Mouse (Mus musculus): ENCODE measurements around the gene Itga11. TPM values are rescaled to one million over a fixed set of nuclear protein-coding genes. Genes with fewer than 3 reads are reported as not detected.
A peak's percentile ranks its signal among the peaks of the same experiment; 100 is the strongest.
"Not testable (repeated sequence)": the region's sequence is repeated elsewhere in the genome, so short reads cannot be mapped to it uniquely, and the experiment has no call there.

Itga11 gene
- total RNA-seq, 2 experiments from 2014 or later, result 5.4 to 9.0 TPM

- no peak for DNase-seq
Observed at GRCm38 (mm10) chr9:62765346-62765745, 87.7 kb downstream of the Itga11 start.

DNA sequence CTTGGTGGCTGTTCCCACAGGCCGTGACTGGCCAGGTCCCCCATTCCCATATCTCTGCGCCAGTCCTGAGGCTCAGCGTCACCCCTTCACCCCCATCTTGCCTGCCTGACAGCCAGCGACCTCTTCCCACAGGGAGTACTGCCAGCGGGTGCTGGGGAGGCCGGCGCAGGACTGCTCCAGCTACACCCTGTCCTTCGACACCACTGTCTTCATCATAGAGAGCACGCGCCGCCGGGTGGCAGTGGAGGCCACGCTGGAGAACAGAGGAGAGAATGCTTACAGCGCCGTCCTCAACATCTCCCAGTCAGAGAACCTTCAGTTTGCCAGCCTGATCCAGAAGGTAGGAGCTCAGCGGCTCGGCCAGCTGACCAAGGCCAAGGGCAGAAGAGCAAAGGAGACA is 89.8 kb downstream of the Itga11 start:
- DNase-seq, result no peak

DNA sequence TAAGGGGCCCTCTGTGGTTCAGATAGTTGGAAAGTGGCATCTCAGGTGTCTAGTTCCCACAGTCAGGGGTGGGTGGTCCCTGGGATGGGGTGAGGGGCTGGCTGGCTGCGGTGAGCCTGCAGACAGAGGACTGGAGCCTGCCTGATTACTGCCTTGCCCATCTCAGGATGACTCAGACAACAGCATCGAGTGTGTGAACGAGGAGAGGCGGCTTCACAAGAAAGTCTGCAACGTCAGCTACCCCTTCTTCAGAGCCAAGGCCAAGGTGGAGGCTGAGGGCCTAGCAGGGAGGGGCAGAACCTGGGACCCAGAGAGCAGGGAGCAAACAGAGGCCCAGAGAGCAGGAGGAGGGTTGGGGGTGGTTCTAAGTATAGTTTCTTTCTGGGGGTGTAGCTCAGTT is 90.7 kb downstream of the Itga11 start:
- no peak for DNase-seq

GRCm38 (mm10) chr9:62772746-62773145 is 95.1 kb downstream of the Itga11 start:
- DNase-seq, result no peak

- no peak for DNase-seq
Observed at GRCm38 (mm10) chr9:62775464-62775863, 97.8 kb downstream of the Itga11 start.

GRCm38 (mm10) chr9:62777461-62777860 is 99.8 kb downstream of the Itga11 start:
- DNase-seq, result peak; percentile 41

GRCm38 (mm10) chr9:62778721-62779120 is 101.1 kb downstream of the Itga11 start:
- no peak for DNase-seq

- DNase-seq, result no peak
Observed at GRCm38 (mm10) chr9:62781965-62782364, 104.3 kb downstream of the Itga11 start.

- DNase-seq, result peak; percentile 45
Observed at GRCm38 (mm10) chr9:62782976-62783781, 105.6 kb downstream of the Itga11 start.

GRCm38 (mm10) chr9:62784233-62784632 is 106.6 kb downstream of the Itga11 start:
- no peak for DNase-seq

DNA sequence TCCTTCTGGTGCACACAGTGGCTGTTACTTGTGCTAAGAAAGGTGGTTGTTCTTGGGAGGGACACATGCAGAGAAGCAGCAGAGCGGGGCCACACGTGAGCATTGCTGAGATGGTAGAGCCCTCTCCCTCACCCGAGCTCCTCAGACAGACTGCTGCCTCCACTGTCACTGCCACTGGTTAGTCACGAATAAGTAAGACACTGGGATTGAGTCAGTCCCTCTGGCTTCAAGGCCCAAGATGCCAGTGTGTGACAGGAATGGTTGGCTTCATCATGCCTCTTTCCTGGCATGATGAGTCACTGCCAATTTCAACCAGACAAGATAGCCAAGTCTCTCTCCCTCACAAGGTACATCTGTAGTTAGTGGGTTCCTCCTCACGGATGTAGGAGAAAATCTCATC is 109.1 kb downstream of the Itga11 start:
- DNase-seq, result no peak

DNA sequence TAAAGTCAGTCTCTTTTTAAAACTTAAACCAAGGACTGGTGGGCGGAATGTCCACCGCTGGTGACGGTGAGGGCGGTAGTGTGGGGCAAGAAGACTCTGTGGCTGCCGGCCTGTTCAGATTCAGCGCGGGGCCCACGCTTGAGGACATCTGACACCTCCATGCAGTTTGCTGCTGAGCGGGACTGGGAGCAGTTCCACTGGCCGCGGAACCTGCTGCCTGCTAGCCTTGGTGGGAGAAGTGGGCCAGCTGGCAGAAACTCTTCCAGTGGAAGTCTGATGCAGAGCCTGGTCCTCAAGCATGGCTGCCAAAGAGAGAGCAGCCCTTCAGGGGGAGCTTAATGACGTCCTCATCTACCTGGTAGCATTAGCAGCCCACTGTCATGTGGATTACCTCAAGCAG is 112.2 kb downstream of the Itga11 start:
- DNase-seq, result no peak

GRCm38 (mm10) chr9:62799218-62799617 is 121.6 kb downstream of the Itga11 start:
- DNase-seq, result not testable (repeated sequence)

DNA sequence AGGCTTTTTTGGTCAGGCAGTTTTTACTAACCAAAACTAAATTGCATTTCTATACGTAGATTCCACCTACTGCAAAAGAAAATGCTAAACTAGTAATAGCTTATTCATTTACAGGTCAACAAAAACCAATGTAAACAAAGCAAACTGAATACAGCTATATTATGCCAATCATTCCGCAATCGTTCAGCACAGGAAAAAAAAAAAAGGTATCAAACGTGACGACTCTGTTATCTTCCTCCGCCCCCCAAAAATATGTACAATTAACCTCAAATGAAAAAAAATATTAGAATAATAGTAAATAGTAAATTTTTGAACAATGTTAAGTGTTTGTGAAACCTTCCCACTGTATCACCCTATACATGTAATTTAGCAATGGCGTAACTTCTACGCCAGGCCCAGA is 132.5 kb downstream of the Itga11 start:
- no peak for DNase-seq

DNA sequence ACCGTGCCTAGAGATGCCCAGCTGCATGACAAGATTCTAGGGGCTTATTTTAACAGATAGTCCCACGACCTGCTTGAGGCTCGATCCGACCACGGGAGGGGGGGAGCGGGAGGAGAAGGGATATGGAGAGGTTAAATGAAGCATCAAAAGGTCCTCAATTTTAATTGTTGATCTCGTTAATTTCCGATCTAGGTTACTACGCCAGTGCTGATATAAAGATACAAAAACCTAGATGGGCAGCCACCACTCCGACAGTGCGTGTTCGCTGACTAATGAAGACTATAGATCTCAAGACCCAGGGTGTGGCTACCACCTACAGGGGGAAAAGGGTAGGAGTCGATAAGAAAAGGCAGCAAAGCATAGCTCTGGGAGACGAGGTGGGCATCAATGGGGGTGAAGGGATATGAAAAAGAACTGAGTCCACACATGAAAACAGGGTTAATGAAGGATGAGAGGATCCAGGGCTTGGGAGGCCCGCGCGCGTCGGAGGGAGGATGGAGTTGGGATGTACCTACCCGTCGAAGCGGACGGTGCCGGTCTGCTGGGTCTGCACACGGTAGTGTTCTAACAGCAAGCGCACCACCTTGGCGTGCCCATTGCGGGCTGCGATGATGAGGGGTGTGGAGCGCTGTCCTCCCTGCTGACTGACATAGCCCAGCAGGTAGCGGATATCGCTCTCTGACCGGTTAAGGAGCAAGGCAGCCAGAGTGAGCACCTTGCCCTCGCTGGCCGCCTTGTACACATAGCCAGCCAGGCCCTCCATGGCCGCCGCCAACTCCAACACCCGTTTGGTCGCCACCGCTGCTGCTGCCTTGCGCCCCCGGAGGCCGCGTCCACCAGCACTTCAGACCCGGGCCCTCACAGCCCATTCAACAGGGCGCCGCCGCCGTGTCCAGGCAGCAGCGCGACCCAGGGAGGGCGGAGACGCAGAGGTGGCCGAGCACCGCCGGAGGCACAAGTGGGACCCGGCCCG is 133.2 kb downstream of the Itga11 start:
- no peak for DNase-seq

DNA sequence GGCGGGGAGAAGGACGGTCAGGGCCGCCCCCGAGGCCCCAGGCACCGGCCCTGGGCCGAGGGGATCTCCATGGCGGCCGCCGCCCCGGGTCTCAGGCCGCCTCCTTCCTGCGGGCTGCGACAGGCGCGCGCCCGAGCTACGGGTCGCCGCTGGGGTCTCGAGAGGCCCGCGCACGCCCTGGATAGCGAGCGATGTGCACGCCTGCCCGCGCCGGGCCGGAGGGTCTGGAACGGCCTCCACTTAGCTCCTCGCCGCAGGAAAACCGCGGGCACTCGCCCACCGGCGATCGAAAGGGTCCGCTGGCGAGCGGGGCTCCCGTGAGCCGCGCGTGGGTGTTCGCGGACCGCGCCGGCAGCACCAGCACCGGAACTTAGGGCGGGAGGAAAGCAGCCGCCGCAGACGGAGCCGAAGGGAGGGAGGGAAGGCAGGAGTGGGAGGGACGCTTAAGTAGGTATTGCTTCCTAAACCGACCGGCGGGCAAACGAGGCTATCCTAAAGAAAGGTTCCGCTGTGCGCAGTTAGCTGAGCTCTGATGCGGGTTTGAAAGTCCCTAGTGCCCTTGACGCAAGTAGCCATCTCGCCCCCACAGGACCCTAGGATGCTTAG is 134.0 kb downstream of the Itga11 start, which contains the start of gene Fem1b:
TSS of gene Fem1b (minus strand) at position 419 of the 606 bp plus-strand sequence.
- DNase-seq, result peak; percentile 83

DNA sequence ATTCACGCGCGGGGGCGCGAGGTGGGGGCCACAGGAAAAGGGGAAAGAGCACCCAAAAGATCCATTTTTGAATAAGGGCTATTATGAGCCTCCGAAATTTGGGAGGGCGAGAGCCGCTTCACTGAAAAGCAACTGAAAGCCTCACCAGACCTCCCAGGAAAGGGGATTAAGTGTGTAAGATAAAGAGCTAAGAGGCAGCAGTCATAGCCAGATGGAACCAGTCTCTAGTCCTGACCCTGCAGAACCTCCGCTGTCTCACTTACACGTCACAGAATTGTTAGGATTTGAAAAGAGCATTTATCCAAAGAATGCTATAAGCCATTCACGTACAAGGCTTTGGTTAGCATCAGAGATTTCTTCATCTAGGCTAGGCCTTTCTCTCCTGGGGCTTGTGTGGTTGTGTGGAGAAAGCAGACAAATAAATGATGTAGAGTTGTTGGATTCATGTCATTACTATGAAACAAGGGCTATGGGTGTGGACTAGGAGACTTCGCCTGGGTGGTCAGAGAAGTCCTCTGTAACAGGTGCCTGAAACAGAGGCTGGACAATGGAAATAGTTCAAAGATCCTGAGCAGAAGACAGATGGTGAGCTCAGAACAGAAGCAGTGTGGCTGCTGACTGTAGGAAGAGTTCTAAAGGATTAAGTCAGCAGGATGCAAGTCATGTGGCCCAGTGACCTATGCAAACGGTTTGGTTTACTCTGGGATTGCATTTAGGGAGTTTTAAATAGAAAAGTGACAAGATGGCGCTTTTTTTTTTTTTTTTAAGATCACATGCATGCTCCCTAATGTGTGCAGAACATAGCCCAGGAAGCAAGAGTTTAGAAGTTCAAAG is 134.8 kb downstream of the Itga11 start:
- DNase-seq, result no peak

DNA sequence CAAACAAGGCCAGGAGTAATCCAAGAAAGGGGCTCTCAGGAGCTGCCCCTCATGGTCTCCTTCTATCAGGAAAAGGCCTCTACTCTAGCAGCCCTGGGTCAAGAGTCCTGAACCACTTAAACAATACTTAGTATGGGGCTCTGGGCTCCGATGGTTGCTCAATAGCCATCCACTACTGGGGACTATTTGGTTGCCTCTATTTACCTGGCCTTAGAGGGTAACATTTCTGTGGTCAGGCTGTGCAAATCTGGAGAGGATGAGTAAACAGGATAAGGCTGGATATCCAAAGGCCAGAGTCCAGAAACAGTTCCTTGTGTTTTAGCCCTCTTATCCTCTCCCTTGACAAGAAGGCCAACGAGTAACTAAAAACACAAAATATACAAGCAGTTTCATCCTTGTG is 137.1 kb downstream of the Itga11 start:
- DNase-seq, result no peak

GRCm38 (mm10) chr9:62816323-62817098 is 138.9 kb downstream of the Itga11 start:
- no peak for DNase-seq

DNA sequence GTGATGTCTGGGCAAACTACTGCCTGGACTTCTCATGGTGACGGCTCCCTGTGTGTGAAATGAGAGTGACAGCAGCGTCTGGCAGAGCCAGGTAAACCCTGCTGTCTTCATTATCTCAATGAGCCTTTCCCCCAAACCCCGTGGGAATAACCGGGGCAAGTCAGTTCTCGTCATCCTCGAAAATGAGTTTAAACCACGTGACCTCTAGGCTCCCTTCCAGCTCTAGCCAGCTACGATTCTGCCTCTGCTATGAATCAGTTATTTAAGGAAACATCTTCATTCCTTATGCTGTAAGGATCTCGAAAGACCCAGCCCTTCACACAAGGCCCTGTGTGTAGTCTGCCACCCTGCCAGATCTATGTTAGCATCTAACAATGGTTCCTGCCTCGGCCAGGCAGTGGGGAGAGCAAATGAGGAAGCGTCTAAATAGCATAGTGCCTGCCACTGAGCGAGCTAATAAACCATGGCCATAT is 139.5 kb downstream of the Itga11 start:
- no peak for DNase-seq
